Comparison of ENCODE assay signal across 10 mouse cellular contexts in the genomic region with DNA sequence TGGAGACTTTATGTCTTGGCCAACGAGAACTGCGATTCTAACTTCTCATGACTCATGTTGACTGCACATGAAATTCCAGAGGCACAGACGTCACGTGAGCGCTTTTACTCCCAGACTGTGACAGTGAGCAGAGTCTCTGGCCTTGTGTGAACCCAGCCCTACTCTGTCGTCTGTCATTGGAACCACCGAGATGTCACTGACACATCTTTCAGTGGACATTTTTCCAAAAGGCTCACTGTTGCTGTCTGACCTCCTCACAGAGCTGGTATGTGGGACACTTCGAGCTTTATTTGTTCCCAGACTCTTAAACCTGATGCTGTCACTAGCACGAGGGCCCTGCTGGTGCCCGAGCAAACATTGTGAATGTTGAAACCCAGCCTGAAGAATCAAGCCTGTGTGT.
A peak's percentile ranks its signal among the peaks of the same experiment; 100 is the strongest.
DNase-seq lines count a peak whose midpoint lies in the region; ATAC-seq and TF ChIP-seq lines count a peak whose summit lies in the region.
"Had no signal": no experiment of that assay in that cellular context is flagged by ENCODE, and none has a peak within 500 bp of the region (broad histone marks: within the 10 kb centered on the region; RNA-seq: fewer than 3 reads in every experiment).

No protein-coding gene starts in this region.

- no peak overlapping the region for H3K4me2 ChIP-seq in hindbrain, embryonic 13.5 days

- no peak for TF ChIP-seq POLR2A in kidney, adult 2 months (IDR thresholded peaks at IDR 0.05; ENCODE audit: low read depth, low read length)
- no peak for TF ChIP-seq POLR2A in heart, adult 2 months (IDR thresholded peaks at IDR 0.05; ENCODE audit: insufficient read depth, low read depth, low read length)

- no peak overlapping the region for H3K9ac ChIP-seq in heart, adult 2 months (ENCODE audit: low read depth, low read length)
- no peak overlapping the region for H3K9ac ChIP-seq in hindbrain, embryonic 13.5 days

- 68% methylated on average over 10 of the region's 10 CpGs for WGBS in kidney, adult 2 months
- 49% methylated on average over 10 of the region's 10 CpGs for WGBS in heart, adult 2 months
- WGBS in hindbrain, embryonic 13.5 days: 87% methylated on average over 10 of the region's 10 CpGs
- WGBS in forebrain, embryonic 10.5 days: 95% methylated on average over 10 of the region's 10 CpGs

- no peaks in the 10 kb centered on the region for H3K4me1 ChIP-seq in kidney, adult 2 months (ENCODE audit: control insufficient read depth, insufficient read depth, low read length)
- H3K4me1 ChIP-seq in heart, adult 2 months (ENCODE audit: control insufficient read depth, insufficient read depth, low read length): peaks cover 8% of the 10 kb centered on the region
- H3K4me1 ChIP-seq in hindbrain, embryonic 13.5 days (replicated peaks): no peaks in the 10 kb centered on the region
- H3K4me1 ChIP-seq in forebrain, embryonic 10.5 days: no peaks in the 10 kb centered on the region

- no peaks in the 10 kb centered on the region for H3K79me2 ChIP-seq in heart, adult 2 months (replicated peaks; ENCODE audit: control insufficient read depth, insufficient read depth, low read length)

- H3K36me3 ChIP-seq in kidney, adult 2 months (ENCODE audit: control insufficient read depth, insufficient read depth, low read length): no peaks in the 10 kb centered on the region; the same call in 1 of the 2 replicates
- peaks cover 4% of the 10 kb centered on the region for H3K36me3 ChIP-seq in heart, adult 2 months (ENCODE audit: control insufficient read depth, insufficient read depth, low read length)
- no peaks in the 10 kb centered on the region for H3K36me3 ChIP-seq in hindbrain, embryonic 13.5 days
- no peaks in the 10 kb centered on the region for H3K36me3 ChIP-seq in forebrain, embryonic 10.5 days (replicated peaks)

- H3K27ac ChIP-seq in kidney, adult 2 months (ENCODE audit: insufficient read depth, low read depth, low read length): no peak overlapping the region
- peak overlapping the region; percentile 77 for H3K27ac ChIP-seq in heart, adult 2 months
- no peak overlapping the region for H3K27ac ChIP-seq in hindbrain, embryonic 13.5 days
- no peak overlapping the region for H3K27ac ChIP-seq in forebrain, embryonic 10.5 days
- H3K27ac ChIP-seq: macrophage had no signal

- intact Hi-C loops in heart, adult 2 months (cut with DNase I): loop anchor here (2.0 to 10.0 kb wide), 6 partner anchors 78 to 538 kb away; a partner anchor contains a TSS

- H3K4me3 ChIP-seq in kidney, adult 2 months (ENCODE audit: insufficient read depth, low read depth, low read length): no peak overlapping the region
- H3K4me3 ChIP-seq in heart, adult 2 months: no peak overlapping the region
- H3K4me3 ChIP-seq in hindbrain, embryonic 13.5 days: no peak overlapping the region
- no peak overlapping the region for H3K4me3 ChIP-seq in forebrain, embryonic 10.5 days

- TF ChIP-seq CTCF in kidney, adult 2 months (conservative IDR thresholded peaks at IDR 0.05; ENCODE audit: insufficient read depth, insufficient read length, low read depth, low read length): no peak
- no peak for TF ChIP-seq CTCF in heart, adult 2 months (IDR thresholded peaks at IDR 0.05)

- ATAC-seq in hindbrain, embryonic 13.5 days (ENCODE audit: low FRiP score): no peak

- DNase-seq in kidney, adult 2 months: peak; percentile 13
- no peak for DNase-seq in kidney, postnatal 10 days
- DNase-seq in heart, adult 2 months: peak; percentile 40 to 67
- DNase-seq in heart, postnatal 4 days: peak; percentile 67
- peak; percentile 61 to 78 for DNase-seq in lung, postnatal 4 days
- no peak for DNase-seq in ovary, adult 18-20 months (ENCODE audit: low spot score)
- DNase-seq in forebrain, embryonic 10.5 days (ENCODE audit: extremely low spot score, low spot score): no peak
- DNase-seq: kidney, adult 18-20 months had no signal

- no peaks in the 10 kb centered on the region for H3K27me3 ChIP-seq in kidney, adult 2 months (replicated peaks; ENCODE audit: control insufficient read depth, insufficient read depth, low read length)
- H3K27me3 ChIP-seq in heart, adult 2 months (ENCODE audit: control insufficient read depth, insufficient read depth, low read length): no peaks in the 10 kb centered on the region
- H3K27me3 ChIP-seq in hindbrain, embryonic 13.5 days: no peaks in the 10 kb centered on the region
- no peaks in the 10 kb centered on the region for H3K27me3 ChIP-seq in forebrain, embryonic 10.5 days (ENCODE audit: poor library complexity, severe bottlenecking)

- no peaks in the 10 kb centered on the region for H3K9me3 ChIP-seq in hindbrain, embryonic 13.5 days
- 0 out of 2 replicates have a peak, but pooled peaks cover 3% of the 10 kb centered on the region for H3K9me3 ChIP-seq in forebrain, embryonic 10.5 days

- peak; percentile 98 for TF ChIP-seq EP300 in heart, adult 2 months (IDR thresholded peaks at IDR 0.05; ENCODE audit: insufficient read depth, low read depth, low read length)

Comparison
In these comparisons a context has a peak if more than half of its experiments do, and no peak if none do; other contexts are left out.
1. DNase-seq: peak in kidney, adult 2 months (single experiment), heart, adult 2 months (2 of 2), heart, postnatal 4 days (single experiment) and lung, postnatal 4 days (2 of 2); none in kidney, postnatal 10 days (single experiment), ovary, adult 18-20 months (single experiment) and forebrain, embryonic 10.5 days (single experiment).